8 mouse cellular contexts compared by ENCODE assay signal in the genomic region with DNA sequence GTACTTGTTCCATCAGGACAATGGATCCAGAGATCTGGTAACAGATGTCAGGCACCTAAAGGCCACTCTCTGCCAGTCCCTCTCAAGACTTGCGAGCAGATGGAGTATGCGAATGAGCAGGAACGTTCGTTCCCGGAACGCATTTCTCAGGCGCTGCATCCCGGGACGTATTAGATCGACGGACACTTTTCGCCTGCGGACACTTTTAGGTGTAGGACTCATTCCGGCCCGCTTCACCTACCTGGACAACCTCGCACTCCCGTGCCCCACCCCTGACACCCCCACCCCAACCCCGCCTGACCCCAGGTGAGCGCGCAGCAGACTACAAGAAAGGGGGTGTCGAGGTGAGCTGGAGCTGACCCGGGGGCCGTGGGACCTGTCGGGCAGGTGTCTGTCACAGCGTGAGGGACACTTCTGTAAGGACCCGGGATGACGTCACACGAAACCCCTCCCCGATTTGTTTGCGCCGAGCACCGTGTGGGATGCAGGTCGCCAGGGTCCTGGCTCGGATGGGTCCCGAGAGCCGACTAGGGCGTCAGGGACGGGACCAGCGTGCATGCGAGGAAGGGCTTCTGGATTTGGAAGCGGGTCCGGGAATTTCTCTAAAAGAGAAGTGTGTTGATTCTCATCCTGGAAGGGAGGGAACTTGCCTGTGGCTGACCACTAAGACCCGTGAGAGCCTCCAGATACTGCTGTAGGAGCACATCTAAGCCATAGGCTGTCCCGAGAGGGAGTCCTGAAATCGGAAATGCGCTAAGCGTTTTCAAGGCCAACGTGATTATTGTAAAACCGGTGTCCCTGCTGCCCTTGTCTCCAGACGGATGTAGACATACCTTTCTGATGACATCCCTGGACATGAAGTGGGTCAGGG. TPM values are rescaled to one million over a fixed set of nuclear protein-coding genes. Genes with fewer than 3 reads are reported as not detected.
DNase-seq lines count a peak whose midpoint lies in the region; ATAC-seq and TF ChIP-seq lines count a peak whose summit lies in the region.

A gene (plus strand): TSS at position 202 of the 871 bp plus-strand sequence.

- peaks cover 4% of the 10 kb centered on the region for H3K79me2 ChIP-seq in MEL (ENCODE audit: control insufficient read depth, insufficient read depth, low read length, poor library complexity)

- peak; percentile 89 for DNase-seq in MEL (ENCODE audit: low read depth, low spot score)
- peak; percentile 70 for DNase-seq in cerebellum, adult 11-12 months
- DNase-seq in heart, postnatal 14 days: peak; percentile 56 to 74
- DNase-seq in large intestine, adult 2 months (ENCODE audit: low read depth, low spot score): no peak
- DNase-seq in lung, adult 2 months: peak; percentile 67
- DNase-seq in thymus, postnatal 10 days (ENCODE audit: low spot score in 2 of 2): peak; percentile 42 to 49

- WGBS in forebrain, embryonic 15.5 days: 1% methylated on average over 50 of the region's 50 CpGs
- WGBS in large intestine, adult 2 months: 1% methylated on average over 50 of the region's 50 CpGs
- WGBS in lung, adult 2 months: 1% methylated on average over 50 of the region's 50 CpGs
- under 1% methylated on average over 50 of the region's 50 CpGs for WGBS in olfactory bulb, adult 2 months

- no peaks in the 10 kb centered on the region for H3K27me3 ChIP-seq in MEL (ENCODE audit: control insufficient read depth in 1 of 2, insufficient read depth in 2 of 2, low read length in 2 of 2)
- H3K27me3 ChIP-seq in forebrain, embryonic 15.5 days: no peaks in the 10 kb centered on the region

- H3K4me1 ChIP-seq in MEL (ENCODE audit: control insufficient read depth in 1 of 2, insufficient read depth in 2 of 2, low read length in 2 of 2): peaks cover 0 to 20% of the 10 kb centered on the region in 2 experiments
- peaks cover 19% of the 10 kb centered on the region for H3K4me1 ChIP-seq in forebrain, embryonic 15.5 days
- peaks cover 5% of the 10 kb centered on the region for H3K4me1 ChIP-seq in lung, adult 2 months (ENCODE audit: control insufficient read depth, insufficient read depth, low read length)
- H3K4me1 ChIP-seq in olfactory bulb, adult 2 months (ENCODE audit: control insufficient read depth, insufficient read depth, low read length): peaks cover 3% of the 10 kb centered on the region; the same call in 1 of the 2 replicates

- peak within 1 kb of the TSS; percentile 87 for H3K4me2 ChIP-seq in forebrain, embryonic 15.5 days (replicated peaks)

- peak; percentile 70 for ATAC-seq in forebrain, embryonic 15.5 days (replicated peaks)

- no peak for TF ChIP-seq CTCF in MEL (IDR thresholded peaks at IDR 0.05 in 2 of 3, conservative IDR thresholded peaks at IDR 0.05 in 1 of 3; ENCODE audit: control insufficient read depth in 1 of 3, insufficient read depth in 1 of 3, low read depth in 2 of 3, low read length in 3 of 3, poor library complexity in 1 of 3, severe bottlenecking in 1 of 3)
- TF ChIP-seq CTCF in lung, adult 2 months (IDR thresholded peaks at IDR 0.05; ENCODE audit: insufficient read depth, low read length): no peak
- TF ChIP-seq CTCF in olfactory bulb, adult 2 months (IDR thresholded peaks at IDR 0.05; ENCODE audit: insufficient read depth, low read depth, low read length): no peak

- no peak within 1 kb of the TSS for H3K27ac ChIP-seq in MEL (ENCODE audit: control insufficient read depth, low read depth, low read length)
- 0 out of 2 replicates have a peak within 1 kb of the TSS, but pooled peaks have one; percentile 7 for H3K27ac ChIP-seq in forebrain, embryonic 15.5 days (replicated peaks)
- no peak within 1 kb of the TSS for H3K27ac ChIP-seq in olfactory bulb, adult 2 months (ENCODE audit: insufficient read depth, low read depth, low read length)

- TF ChIP-seq RAD21 in MEL (IDR thresholded peaks at IDR 0.05; ENCODE audit: low read depth, low read length): no peak

- H3K9ac ChIP-seq in MEL (ENCODE audit: control insufficient read depth, low read depth, low read length, poor library complexity, severe bottlenecking): peak within 1 kb of the TSS; percentile 73
- peak within 1 kb of the TSS; percentile 83 for H3K9ac ChIP-seq in forebrain, embryonic 15.5 days (replicated peaks)

- H3K9me3 ChIP-seq in MEL (replicated peaks; ENCODE audit: insufficient read depth, low read length): no peaks in the 10 kb centered on the region
- no peaks in the 10 kb centered on the region for H3K9me3 ChIP-seq in forebrain, embryonic 15.5 days

- peaks cover 0 to 2% of the 10 kb centered on the region in 2 experiments; a peak in 1 of 4 replicates for H3K36me3 ChIP-seq in MEL (ENCODE audit: control insufficient read depth in 1 of 2, insufficient read depth in 2 of 2, low read length in 2 of 2)
- H3K36me3 ChIP-seq in forebrain, embryonic 15.5 days: peaks cover 3% of the 10 kb centered on the region; the same call in 1 of the 2 replicates

- peak in 1 of 2 experiments; percentile 41; a peak in 1 of 4 replicates for TF ChIP-seq EP300 in MEL (IDR thresholded peaks at IDR 0.05; ENCODE audit: low read depth in 1 of 2, low read length in 2 of 2)

- intact Hi-C loops in heart, postnatal 14 days (cut with DNase I): loop anchor here (2.0 kb wide), 1 partner anchor 97 kb away; no protein-coding TSS in a partner anchor

- TF ChIP-seq POLR2A in MEL (IDR thresholded peaks at IDR 0.05; ENCODE audit: control insufficient read depth in 1 of 2, insufficient read depth in 1 of 2, low read depth in 1 of 2, low read length in 2 of 2, poor library complexity in 1 of 2): peak; percentile 51 to 60; a peak in 3 of 4 replicates
- peak; percentile 27; the same call in 1 of the 2 replicates for TF ChIP-seq POLR2A in lung, adult 2 months (IDR thresholded peaks at IDR 0.05; ENCODE audit: borderline replicate concordance, extremely low read depth, low read depth, low read length)
- no peak for TF ChIP-seq POLR2A in olfactory bulb, adult 2 months (IDR thresholded peaks at IDR 0.05; ENCODE audit: insufficient read depth, low read depth, low read length)

- peak within 1 kb of the TSS; percentile 77 to 79 for H3K4me3 ChIP-seq in MEL (ENCODE audit: control insufficient read depth in 1 of 2, insufficient read depth in 1 of 2, low read depth in 2 of 2, low read length in 2 of 2)
- H3K4me3 ChIP-seq in forebrain, embryonic 15.5 days: peak within 1 kb of the TSS; percentile 82
- H3K4me3 ChIP-seq in lung, adult 2 months (replicated peaks; ENCODE audit: extremely low read depth, low read depth, low read length): peak within 1 kb of the TSS; percentile 84
- peak within 1 kb of the TSS; percentile 74 for H3K4me3 ChIP-seq in olfactory bulb, adult 2 months (ENCODE audit: insufficient read depth, low read depth, low read length)

TF ChIP-seq in MEL, 35 proteins besides CTCF, POLR2A, EP300 and RAD21:
- peak; percentile 41 for TF ChIP-seq NELFE (IDR thresholded peaks at IDR 0.05; ENCODE audit: low read depth, low read length)
- peak; percentile 71; the same call in 1 of the 2 replicates for TF ChIP-seq JUND (IDR thresholded peaks at IDR 0.05; ENCODE audit: low read depth, low read length)
- TF ChIP-seq ETS1 (IDR thresholded peaks at IDR 0.05; ENCODE audit: low read depth, low read length): peak; percentile 67
- TF ChIP-seq HCFC1 (IDR thresholded peaks at IDR 0.05; ENCODE audit: low read depth, low read length): peak; percentile 94
- peak; percentile 93 for TF ChIP-seq MXI1 (IDR thresholded peaks at IDR 0.05; ENCODE audit: low read depth, low read length)
- TF ChIP-seq GATA1 (IDR thresholded peaks at IDR 0.05; ENCODE audit: low read depth, low read length): 0 out of 2 replicates have a peak, but pooled peaks have one; percentile 14
- no peak for TF ChIP-seq GABPA (IDR thresholded peaks at IDR 0.05; ENCODE audit: low read depth, low read length)
- no peak for TF ChIP-seq BHLHE40 (IDR thresholded peaks at IDR 0.05; ENCODE audit: borderline replicate concordance, low read depth, low read length)
- TF ChIP-seq MAZ (IDR thresholded peaks at IDR 0.05; ENCODE audit: low read depth, low read length): peak; percentile 90; the same call in 1 of the 2 replicates
- TF ChIP-seq TCF12 (IDR thresholded peaks at IDR 0.05; ENCODE audit: low read depth, low read length): peak; percentile 83
- TF ChIP-seq UBTF (IDR thresholded peaks at IDR 0.05; ENCODE audit: borderline replicate concordance, insufficient read depth, low read depth, low read length): no peak
- peak; percentile 51; the same call in 1 of the 2 replicates for TF ChIP-seq ELF1 (IDR thresholded peaks at IDR 0.05; ENCODE audit: low read depth, low read length)
- no peak for TF ChIP-seq USF1 (IDR thresholded peaks at IDR 0.05; ENCODE audit: low read depth, low read length)
- TF ChIP-seq ZMIZ1 (IDR thresholded peaks at IDR 0.05; ENCODE audit: low read depth, low read length): no peak
- peak; percentile 95 for TF ChIP-seq TBP (IDR thresholded peaks at IDR 0.05; ENCODE audit: low read depth, low read length)
- TF ChIP-seq SIN3A (IDR thresholded peaks at IDR 0.05; ENCODE audit: low read length): peak; percentile 87
- peak; percentile 66 for TF ChIP-seq KAT2A (conservative IDR thresholded peaks at IDR 0.05; ENCODE audit: low read depth, low read length)
- TF ChIP-seq TAL1 (IDR thresholded peaks at IDR 0.05; ENCODE audit: low read length): no peak
- TF ChIP-seq MAX (IDR thresholded peaks at IDR 0.05; ENCODE audit: low read length): peak; percentile 76
- TF ChIP-seq MYC (IDR thresholded peaks at IDR 0.05; ENCODE audit: low read depth, low read length): 0 out of 2 replicates have a peak, but pooled peaks have one; percentile 51

RNA-seq across cellular contexts. Expression of the gene that starts here (rescaled TPM):
- 17.8 and 19.4 TPM in 2 replicates for total RNA-seq in MEL (2012; rRNA removed)
- 10 to 100 TPM in 1 of 2 experiments, not detected in 1; 37.2 TPM for polyA plus RNA-seq in MEL (2012; ENCODE audit: insufficient read depth in 1 of 2, insufficient read length in 2 of 2, low read depth in 1 of 2, low replicate concordance in 2 of 2, missing spikeins in 1 of 2)
- 14.6 and 16.4 TPM in 2 replicates for polyA plus RNA-seq in forebrain, embryonic 15.5 days (2015; fragmentation: Nextera tagmentation; extraction: Ambion mirVana)
- 10 to 100 TPM; 24.7 to 26.8 TPM for total RNA-seq in heart, postnatal 14 days (2021)
- 30.5 and 34.6 TPM in 2 replicates for polyA plus RNA-seq in large intestine, adult 2 months (2012; rRNA removed)
- 16.3 and 17.7 TPM in 2 replicates for polyA plus RNA-seq in lung, adult 2 months (2012; rRNA removed)
- not detected in 2 replicates for polyA plus RNA-seq in olfactory bulb, adult 2 months (2012; ENCODE audit: insufficient read depth, insufficient read length, low replicate concordance, missing spikeins)
